Mouse (Mus musculus): ENCODE data around the gene Ap3d1. TPM values are rescaled to one million over a fixed set of nuclear protein-coding genes. Genes with fewer than 3 reads are reported as not detected.

The Ap3d1 gene
- polyA plus RNA-seq, 1 experiment from 2014 or later, result 109 TPM

DNA sequence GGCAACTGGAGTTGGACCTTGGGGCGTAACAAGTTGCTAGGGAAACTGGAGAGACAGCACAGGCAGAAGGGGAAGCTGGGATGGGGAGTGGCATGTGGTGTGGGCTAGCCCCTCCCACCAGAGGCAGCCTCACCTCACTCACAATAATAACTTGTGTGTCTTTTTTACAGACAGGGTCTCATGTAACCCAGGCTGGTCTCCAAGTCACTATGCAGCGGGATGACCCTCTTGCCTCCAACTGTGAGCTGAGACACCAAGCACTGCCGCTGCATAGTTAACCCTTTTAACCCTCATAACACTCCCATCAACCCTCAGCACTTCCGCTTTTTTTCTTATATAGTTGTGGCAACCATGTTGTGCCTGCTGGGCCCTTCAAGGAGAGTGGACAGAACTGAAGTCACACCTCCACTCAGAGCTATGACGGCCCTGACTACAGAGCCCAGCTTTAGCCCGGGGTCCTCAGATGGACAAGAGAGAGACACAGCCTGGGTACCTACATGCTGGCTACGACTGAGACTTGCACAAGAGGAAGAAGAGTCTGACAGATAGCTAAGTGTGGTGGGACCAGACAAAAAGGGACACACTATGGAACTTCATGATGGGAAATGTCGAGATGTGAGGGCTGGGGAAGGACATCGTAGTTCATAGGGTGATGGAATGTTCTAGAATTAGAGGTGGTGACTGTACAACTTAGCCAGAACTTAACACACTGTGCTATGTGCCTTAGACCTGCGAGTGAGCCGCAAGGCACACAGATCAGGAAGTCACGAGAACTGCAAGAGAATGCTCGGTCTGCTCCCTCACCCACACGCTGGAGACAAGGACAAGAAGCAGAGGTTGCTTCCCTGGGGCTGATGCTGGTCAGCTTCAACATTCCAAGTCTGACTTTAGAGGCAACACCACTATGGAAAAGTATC, 49.6 kb downstream of the Ap3d1 start:
- Histone ChIP-seq H3K36me3 (peaks cover 29% of the 10 kb centered on the region), H3K27ac (replicated peaks) (no peak overlapping the region), H3K4me2 (no peak overlapping the region), H3K4me3 (no peak overlapping the region), H3K27me3 (no peaks in the 10 kb centered on the region), H3K9me3 (no peaks in the 10 kb centered on the region), H3K9ac (no peak overlapping the region), H3K4me1 (replicated peaks) (no peaks in the 10 kb centered on the region)
- ATAC-seq (ENCODE audit: low FRiP score, low read depth), result no peak
- WGBS, result 85% methylated on average over 14 of the region's 14 CpGs

DNA sequence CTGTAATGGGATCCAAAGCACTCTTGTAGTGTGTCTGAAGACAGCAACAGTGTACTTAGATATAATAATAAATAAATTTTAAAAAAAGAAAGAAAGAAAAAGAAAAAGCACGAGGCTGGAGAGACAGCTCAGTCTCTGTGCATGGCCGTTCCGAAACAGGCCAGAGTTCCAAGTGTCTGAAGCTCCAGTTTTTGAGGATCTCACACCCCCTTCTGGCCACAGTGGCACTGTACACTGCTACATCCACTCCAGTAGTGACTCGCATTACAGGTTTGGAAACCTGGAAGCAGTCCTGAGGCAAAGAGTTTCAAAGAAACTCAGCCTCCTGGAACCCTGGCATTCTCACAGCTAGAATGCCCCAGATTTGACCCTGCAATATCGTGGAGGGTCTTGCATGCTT, 54.2 kb downstream of the Ap3d1 start:
- no peak overlapping the region for H3K4me3 ChIP-seq
- H3K9me3 ChIP-seq, result no peaks in the 10 kb centered on the region
- H3K36me3 ChIP-seq, result peaks cover 50% of the 10 kb centered on the region
- ATAC-seq (ENCODE audit: low FRiP score, low read depth), result no peak
- 49% methylated on average over 5 of the region's 5 CpGs for WGBS
- no peaks in the 10 kb centered on the region for H3K4me1 ChIP-seq (replicated peaks)
- no peak overlapping the region for H3K4me2 ChIP-seq
- H3K9ac ChIP-seq, result no peak overlapping the region
- no peaks in the 10 kb centered on the region for H3K27me3 ChIP-seq
- no peak overlapping the region for H3K27ac ChIP-seq (replicated peaks)

DNA sequence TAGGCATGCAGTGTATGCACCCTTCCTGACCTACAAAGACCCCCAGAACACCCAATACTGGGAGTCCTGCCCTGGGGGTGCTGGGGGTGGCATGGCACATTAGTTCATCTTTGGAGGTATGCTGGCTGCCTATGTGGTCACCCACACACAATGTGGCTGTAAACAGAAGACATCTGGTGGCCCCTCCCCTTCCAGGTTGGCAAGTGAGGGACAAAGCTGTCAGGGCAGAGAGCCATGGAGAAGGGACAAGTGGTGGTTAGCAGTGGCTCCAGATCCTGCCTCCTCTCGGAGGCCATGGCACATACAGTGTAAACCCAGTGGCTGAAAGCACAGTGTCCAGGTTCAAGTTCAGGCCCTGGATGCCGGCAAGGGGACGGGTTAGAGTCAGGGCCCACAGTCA, 55.4 kb downstream of the Ap3d1 start:
- ATAC-seq (ENCODE audit: low FRiP score, low read depth), result no peak
- H3K27ac ChIP-seq (replicated peaks), result no peak overlapping the region
- 98% methylated on average over 3 of the region's 3 CpGs for WGBS
- no peak overlapping the region for H3K4me3 ChIP-seq
- H3K9me3 ChIP-seq, result no peaks in the 10 kb centered on the region
- H3K4me2 ChIP-seq, result no peak overlapping the region
- H3K27me3 ChIP-seq, result no peaks in the 10 kb centered on the region
- H3K4me1 ChIP-seq (replicated peaks), result no peaks in the 10 kb centered on the region
- H3K36me3 ChIP-seq, result peaks cover 50% of the 10 kb centered on the region
- no peak overlapping the region for H3K9ac ChIP-seq

DNA sequence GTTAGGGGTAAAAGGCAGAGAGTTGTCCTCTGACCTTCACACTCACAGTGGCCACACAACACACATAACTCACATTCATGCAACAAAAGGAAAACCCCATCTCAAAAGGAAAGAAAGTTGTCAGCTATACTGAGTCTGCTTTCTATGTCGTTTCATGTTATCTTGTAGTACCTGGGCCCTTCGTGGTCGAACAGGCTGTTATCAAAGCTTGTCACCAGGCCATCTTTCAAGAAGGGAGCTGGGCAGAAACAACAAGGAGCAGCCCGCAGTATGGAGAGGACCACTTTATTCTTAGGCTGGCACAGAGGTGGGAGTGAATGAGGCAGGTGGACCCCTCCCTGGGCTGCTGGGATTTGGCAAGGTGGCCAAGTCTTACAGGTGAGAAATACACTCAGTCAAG, 57.1 kb downstream of the Ap3d1 start:
- Histone ChIP-seq H3K4me1 (replicated peaks) (no peaks in the 10 kb centered on the region), H3K36me3 (peaks cover 35% of the 10 kb centered on the region), H3K4me3 (no peak overlapping the region), H3K27ac (replicated peaks) (no peak overlapping the region), H3K9ac (no peak overlapping the region), H3K9me3 (no peaks in the 10 kb centered on the region), H3K27me3 (no peaks in the 10 kb centered on the region), H3K4me2 (no peak overlapping the region)
- no peak for ATAC-seq (ENCODE audit: low FRiP score, low read depth)
- 91% methylated on average over 4 of the region's 4 CpGs for WGBS

DNA sequence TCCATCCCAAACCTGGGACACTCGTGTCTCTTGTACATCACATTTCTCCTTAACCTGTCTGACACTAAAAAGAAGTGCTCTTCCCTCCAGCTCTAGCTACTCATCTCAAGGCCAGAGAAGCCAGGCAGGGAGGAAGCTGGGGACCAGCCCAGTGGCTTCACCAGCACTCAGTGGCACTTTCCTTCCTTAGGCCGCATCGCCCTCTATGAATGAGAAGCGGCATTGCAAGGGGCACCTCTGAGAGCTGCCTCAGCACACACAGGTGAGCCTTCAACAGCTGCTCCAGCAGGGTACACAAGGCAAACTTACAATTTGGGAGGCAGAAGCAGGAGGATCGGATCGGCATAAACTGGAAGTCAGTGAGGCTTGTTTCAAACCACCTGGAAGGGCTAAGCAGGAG, 57.9 kb downstream of the Ap3d1 start:
- no peak overlapping the region for H3K4me3 ChIP-seq
- H3K36me3 ChIP-seq, result peaks cover 28% of the 10 kb centered on the region
- H3K4me2 ChIP-seq, result no peak overlapping the region
- no peak overlapping the region for H3K27ac ChIP-seq (replicated peaks)
- H3K4me1 ChIP-seq (replicated peaks), result peaks cover 5% of the 10 kb centered on the region; the same call in 1 of the 2 replicates
- no peaks in the 10 kb centered on the region for H3K27me3 ChIP-seq
- 55% methylated on average over 6 of the region's 6 CpGs for WGBS
- H3K9ac ChIP-seq, result no peak overlapping the region
- no peaks in the 10 kb centered on the region for H3K9me3 ChIP-seq
- ATAC-seq (ENCODE audit: low FRiP score, low read depth), result no peak

DNA sequence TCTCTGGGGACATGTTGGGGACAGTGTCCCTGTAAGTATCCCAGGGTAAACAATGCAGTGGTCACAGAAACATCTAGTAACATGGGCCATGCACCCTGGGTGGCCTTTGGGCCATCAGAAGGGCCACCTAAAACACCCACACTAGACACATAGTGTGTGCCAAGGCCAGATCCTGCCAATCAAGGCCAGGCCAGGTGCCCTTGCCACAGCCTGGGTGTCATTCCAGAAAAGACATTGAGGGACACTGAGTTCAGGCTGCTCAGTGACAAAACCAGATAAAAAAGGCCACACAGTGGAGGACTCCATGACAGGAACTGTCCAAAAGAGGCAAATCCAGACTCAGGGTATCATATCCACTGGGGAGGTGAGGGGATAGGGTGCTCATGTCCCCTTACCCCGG, 58.4 kb downstream of the Ap3d1 start:
- peaks cover 10% of the 10 kb centered on the region for H3K4me1 ChIP-seq (replicated peaks)
- H3K4me2 ChIP-seq, result no peak overlapping the region
- H3K4me3 ChIP-seq, result no peak overlapping the region
- ATAC-seq (ENCODE audit: low FRiP score, low read depth), result no peak
- WGBS, result 100% methylated on average over 1 of the region's 1 CpGs
- no peaks in the 10 kb centered on the region for H3K27me3 ChIP-seq
- no peak overlapping the region for H3K9ac ChIP-seq
- H3K36me3 ChIP-seq, result peaks cover 27% of the 10 kb centered on the region
- H3K9me3 ChIP-seq, result no peaks in the 10 kb centered on the region
- no peak overlapping the region for H3K27ac ChIP-seq (replicated peaks)

DNA sequence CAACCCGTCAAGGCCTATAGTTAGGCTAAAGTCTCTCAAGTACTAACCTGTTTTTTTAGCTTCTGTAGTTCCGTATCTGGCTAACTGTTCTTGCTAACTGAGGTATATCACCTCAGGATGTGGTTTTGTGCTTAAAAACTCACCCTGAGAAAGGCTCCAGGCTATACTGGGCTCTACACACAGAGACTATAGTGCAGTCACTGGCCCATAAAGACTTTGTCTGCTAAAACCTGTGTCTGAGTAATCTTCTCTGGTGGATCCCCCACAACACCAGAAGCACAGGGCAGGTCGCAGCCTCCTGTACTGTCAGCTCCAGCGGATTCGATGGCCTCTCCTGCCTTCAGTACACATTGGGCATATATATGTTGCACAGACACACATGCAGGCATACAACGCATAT, 60.1 kb downstream of the Ap3d1 start:
- no peak for ATAC-seq (ENCODE audit: low FRiP score, low read depth)
- WGBS, result 94% methylated on average over 6 of the region's 6 CpGs

DNA sequence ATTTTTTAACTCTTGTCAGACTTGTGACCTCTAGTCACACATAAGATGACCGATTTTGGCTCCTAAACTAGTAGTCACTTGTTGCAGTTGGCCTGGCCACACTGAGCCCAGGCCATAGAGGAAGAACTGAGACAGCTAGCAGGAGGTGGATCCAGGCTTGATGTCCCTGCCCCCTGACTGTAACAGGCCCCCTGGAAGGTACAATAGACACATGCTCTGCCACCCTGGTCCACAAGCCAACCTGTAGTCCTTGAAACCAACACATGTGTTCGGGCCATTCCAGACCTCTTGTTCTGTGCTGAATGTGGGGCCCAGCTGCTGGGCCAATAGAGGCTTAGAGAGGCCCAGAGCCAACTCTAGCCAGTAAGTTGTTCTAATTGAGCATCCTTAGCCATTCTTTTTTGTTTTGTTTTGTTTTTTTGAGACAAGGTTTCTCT, 61.8 kb downstream of the Ap3d1 start:
- H3K4me1 ChIP-seq (replicated peaks), result peaks cover 31% of the 10 kb centered on the region
- H3K4me3 ChIP-seq, result no peak overlapping the region
- H3K27ac ChIP-seq (replicated peaks), result no peak overlapping the region
- no peak overlapping the region for H3K4me2 ChIP-seq
- H3K27me3 ChIP-seq, result no peaks in the 10 kb centered on the region
- 81% methylated on average over 2 of the region's 2 CpGs for WGBS
- H3K9me3 ChIP-seq, result no peaks in the 10 kb centered on the region
- no peak overlapping the region for H3K9ac ChIP-seq
- no peak for ATAC-seq (ENCODE audit: low FRiP score, low read depth)
- peaks cover 6% of the 10 kb centered on the region for H3K36me3 ChIP-seq

More for the DNA sequence above, 60.1 kb downstream of the Ap3d1 start:
- Histone ChIP-seq H3K4me3 (no peak overlapping the region), H3K4me1 (replicated peaks) (peaks cover 27% of the 10 kb centered on the region), H3K36me3 (peaks cover 23% of the 10 kb centered on the region), H3K4me2 (no peak overlapping the region), H3K9ac (no peak overlapping the region), H3K9me3 (no peaks in the 10 kb centered on the region), H3K27ac (replicated peaks) (no peak overlapping the region), H3K27me3 (no peaks in the 10 kb centered on the region)

DNA sequence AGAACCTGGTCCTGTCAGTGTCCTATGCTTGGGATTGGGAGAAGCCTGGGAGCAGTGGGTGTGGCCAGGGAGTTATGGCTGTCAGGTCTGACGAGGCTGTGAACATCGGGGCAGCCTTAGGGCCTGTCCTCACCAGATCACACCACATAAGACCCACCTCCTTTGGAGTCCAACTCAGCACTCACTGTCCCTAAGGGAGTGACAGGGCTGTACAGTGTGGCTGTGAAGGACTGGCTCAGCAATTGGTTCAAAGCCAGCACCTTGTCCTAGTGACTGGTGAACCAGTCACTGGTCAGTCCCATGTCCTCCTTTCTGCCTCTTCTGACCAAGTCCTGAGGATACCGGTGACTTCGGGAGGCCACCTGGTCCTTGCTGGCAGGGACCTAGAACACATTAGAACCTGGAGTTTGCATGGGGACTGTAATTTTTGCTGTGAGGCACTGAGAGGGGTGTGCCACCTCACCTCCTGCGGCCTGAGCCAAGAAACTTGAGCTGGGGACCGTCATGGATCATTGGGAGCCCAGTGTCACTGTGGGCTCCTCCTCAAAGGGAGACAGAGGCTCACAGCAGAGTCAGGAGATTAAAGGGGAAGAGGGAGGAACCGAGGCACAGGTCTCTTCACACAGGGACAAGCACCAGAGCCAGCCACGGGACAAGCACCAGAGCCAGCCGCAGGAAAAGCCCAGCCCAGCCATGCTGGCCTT, 62.4 kb downstream of the Ap3d1 start:
- H3K9me3 ChIP-seq, result no peaks in the 10 kb centered on the region
- H3K4me1 ChIP-seq (replicated peaks), result peaks cover 37% of the 10 kb centered on the region
- H3K4me2 ChIP-seq, result no peak overlapping the region
- no peaks in the 10 kb centered on the region for H3K27me3 ChIP-seq
- no peak for ATAC-seq (ENCODE audit: low FRiP score, low read depth)
- WGBS, result 67% methylated on average over 9 of the region's 9 CpGs
- no peaks in the 10 kb centered on the region; the same call in 1 of the 2 replicates for H3K36me3 ChIP-seq
- H3K4me3 ChIP-seq, result no peak overlapping the region
- peak overlapping the region; percentile 93; the same call in 1 of the 2 replicates for H3K27ac ChIP-seq (replicated peaks)
- H3K9ac ChIP-seq, result no peak overlapping the region

DNA sequence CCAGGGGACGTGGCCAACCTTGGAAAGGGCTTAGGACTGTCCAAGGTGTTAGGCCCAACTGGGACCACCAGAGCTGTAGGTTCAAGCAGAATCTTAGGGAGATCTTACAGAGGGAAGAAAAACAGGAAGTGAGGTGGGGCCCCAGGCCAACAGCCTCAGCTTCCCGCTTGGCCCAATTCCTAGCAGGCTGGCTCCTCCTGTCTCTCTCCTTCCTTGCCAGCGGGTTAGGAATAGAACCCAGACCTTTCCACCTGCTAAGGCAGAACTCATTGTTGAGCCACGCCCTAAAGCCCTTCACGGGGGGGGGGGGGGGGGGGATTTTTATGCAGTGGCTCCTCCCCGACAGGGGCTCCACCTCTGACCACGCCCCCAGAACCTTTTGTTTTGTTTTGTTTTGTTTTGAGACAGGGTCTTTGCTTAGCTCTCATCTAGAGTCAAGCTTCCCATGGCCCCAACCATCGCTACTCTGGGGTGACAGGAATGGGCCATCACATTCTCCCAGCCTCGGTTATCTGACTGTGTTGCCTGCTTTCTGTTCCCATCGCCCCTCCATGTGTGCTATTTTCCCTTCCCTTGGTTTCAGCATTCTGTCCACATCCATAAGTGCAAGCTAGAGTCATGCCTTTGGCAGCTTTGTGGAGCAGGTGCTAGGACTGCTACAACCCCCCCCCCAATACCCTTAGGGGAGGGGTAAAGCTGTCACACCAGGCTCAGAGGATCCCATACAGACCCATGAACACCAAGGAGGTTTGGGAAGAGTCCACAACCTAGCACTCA, 63.3 kb downstream of the Ap3d1 start:
- H3K9ac ChIP-seq, result 0 out of 2 replicates have a peak overlapping the region, but pooled peaks have one; percentile 4
- H3K27me3 ChIP-seq, result no peaks in the 10 kb centered on the region
- H3K9me3 ChIP-seq, result no peaks in the 10 kb centered on the region
- H3K4me1 ChIP-seq (replicated peaks), result peaks cover 46% of the 10 kb centered on the region
- no peak for ATAC-seq (ENCODE audit: low FRiP score, low read depth)
- WGBS, result 54% methylated on average over 8 of the region's 10 CpGs
- peak overlapping the region; percentile 93 for H3K27ac ChIP-seq (replicated peaks)
- no peak overlapping the region for H3K4me3 ChIP-seq
- H3K36me3 ChIP-seq, result no peaks in the 10 kb centered on the region
- no peak overlapping the region; the same call in 1 of the 2 replicates for H3K4me2 ChIP-seq

DNA sequence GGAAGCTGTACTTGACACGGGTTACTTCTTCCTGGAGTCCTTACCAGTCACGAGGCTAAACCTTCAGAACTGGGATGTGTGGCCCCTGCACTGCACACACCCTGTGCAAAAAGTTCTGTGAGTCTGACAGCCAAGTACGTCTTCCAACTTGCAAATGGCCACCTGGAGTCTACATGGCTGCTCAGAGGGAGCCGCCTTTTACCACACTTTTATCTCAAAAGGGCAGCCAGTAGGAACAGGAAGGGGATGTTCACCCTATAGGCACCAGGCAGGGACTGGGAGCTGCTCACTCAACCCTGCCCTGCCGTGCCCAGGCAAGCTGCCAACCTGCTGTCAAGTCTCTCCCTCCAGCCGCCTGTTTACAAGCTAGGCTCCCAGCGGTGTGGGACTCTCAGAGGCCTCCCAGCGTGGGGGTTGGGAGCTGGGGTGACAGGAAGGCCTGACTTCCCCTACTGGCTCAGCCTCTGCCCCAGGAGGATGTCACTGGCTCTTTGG, 64.1 kb downstream of the Ap3d1 start, which contains the start of gene Mknk2:
Gene Mknk2 (minus strand): TSS at position 171 of the 495 bp plus-strand sequence.
- H3K4me2 ChIP-seq, result peak within 1 kb of the TSS; percentile 89
- H3K27me3 ChIP-seq, result no peaks in the 10 kb centered on the region
- H3K9me3 ChIP-seq, result no peaks in the 10 kb centered on the region
- ATAC-seq (ENCODE audit: low FRiP score, low read depth), result peak; percentile 4; the same call in 1 of the 2 replicates
- H3K4me1 ChIP-seq (replicated peaks), result peaks cover 54% of the 10 kb centered on the region
- H3K27ac ChIP-seq (replicated peaks), result peak within 1 kb of the TSS; percentile 93
- peak within 1 kb of the TSS; percentile 73 for H3K4me3 ChIP-seq
- 30% methylated on average over 8 of the region's 8 CpGs for WGBS
- H3K9ac ChIP-seq, result peak within 1 kb of the TSS; percentile 63
- no peaks in the 10 kb centered on the region for H3K36me3 ChIP-seq
